Comparison of ENCODE assay signal across 19 mouse cellular contexts in genomic region chr4:46794583-46794982, GRCm38 (mm10).
DNase-seq lines count a peak whose midpoint lies in the region; ATAC-seq lines count a peak whose summit lies in the region.
"Had no signal": no experiment of that assay in that cellular context is flagged by ENCODE, and none has a peak within 500 bp of the region (broad histone marks: within the 10 kb centered on the region; RNA-seq: fewer than 3 reads in every experiment).

No protein-coding gene starts in this region.

- peaks cover 5% of the 10 kb centered on the region; the same call in 1 of the 2 replicates for H3K27me3 ChIP-seq in heart, embryonic 10.5 days (ENCODE audit: insufficient read depth, poor library complexity, severe bottlenecking)
- H3K27me3 ChIP-seq in hindbrain, embryonic 16.5 days (replicated peaks; ENCODE audit: control insufficient read depth, insufficient read depth, low read length), result no peaks in the 10 kb centered on the region
- H3K27me3 ChIP-seq: forebrain, embryonic 12.5 days; limb, embryonic 15.5 days; neural tube, embryonic 12.5 days had no signal

- peak; percentile 79 for ATAC-seq in frontal cortex, adult (ENCODE audit: low TSS enrichment)
- no peak for ATAC-seq in megakaryocyte progenitor cell, adult 5-6 weeks (replicated peaks; ENCODE audit: poor library complexity)
- no peak for ATAC-seq in hindbrain, embryonic 16.5 days
- ATAC-seq: CD4-positive, CD25-positive, alpha-beta regulatory T cell, adult 4 months; intestine, postnatal 0 days; midbrain, embryonic 16.5 days had no signal

- peaks cover 13% of the 10 kb centered on the region for H3K4me1 ChIP-seq in heart, embryonic 10.5 days
- no peaks in the 10 kb centered on the region for H3K4me1 ChIP-seq in hindbrain, embryonic 16.5 days (ENCODE audit: control insufficient read depth, insufficient read depth, low read depth, low read length)
- H3K4me1 ChIP-seq: limb, embryonic 15.5 days had no signal

- no peak overlapping the region for H3K4me3 ChIP-seq in heart, embryonic 10.5 days
- H3K4me3 ChIP-seq in hindbrain, embryonic 16.5 days (ENCODE audit: low read length), result no peak overlapping the region
- H3K4me3 ChIP-seq: forebrain, embryonic 12.5 days; hindbrain, embryonic 10.5 days; limb, embryonic 15.5 days; neural tube, embryonic 12.5 days had no signal

- DNase-seq in heart, postnatal 4 days, result peak; percentile 18
- DNase-seq in heart, embryonic 10.5 days (ENCODE audit: low spot score), result no peak
- DNase-seq in left cerebral cortex, adult 18-20 months (ENCODE audit: low spot score in 2 of 2), result peak; percentile 79 to 89
- peak; percentile 63 for DNase-seq in right cerebral cortex, postnatal 14 days
- DNase-seq: cerebellum, adult 11 months; gastrocnemius, postnatal 10 days; kidney, postnatal 36 days; lung, adult 2 months had no signal

- no peaks in the 10 kb centered on the region for H3K36me3 ChIP-seq in heart, embryonic 10.5 days
- no peaks in the 10 kb centered on the region for H3K36me3 ChIP-seq in hindbrain, embryonic 16.5 days (ENCODE audit: control insufficient read depth, insufficient read depth, low read length)
- H3K36me3 ChIP-seq: forebrain, embryonic 12.5 days; hindbrain, embryonic 10.5 days; limb, embryonic 15.5 days; neural tube, embryonic 12.5 days had no signal

- WGBS in heart, embryonic 10.5 days, result 46% methylated on average over 7 of the region's 7 CpGs
- WGBS in hindbrain, embryonic 16.5 days, result 85% methylated on average over 7 of the region's 7 CpGs

- no peak overlapping the region for H3K27ac ChIP-seq in heart, embryonic 10.5 days
- H3K27ac ChIP-seq in hindbrain, embryonic 16.5 days (ENCODE audit: low read depth, low read length), result no peak overlapping the region
- H3K27ac ChIP-seq: forebrain, embryonic 12.5 days; hindbrain, embryonic 10.5 days; limb, embryonic 15.5 days; macrophage; neural tube, embryonic 12.5 days had no signal

- no peak overlapping the region for H3K9ac ChIP-seq in hindbrain, embryonic 16.5 days (ENCODE audit: low read depth, low read length)
- H3K9ac ChIP-seq: forebrain, embryonic 12.5 days; limb, embryonic 15.5 days; neural tube, embryonic 12.5 days had no signal

- H3K9me3 ChIP-seq in heart, embryonic 10.5 days, result no peaks in the 10 kb centered on the region
- no peaks in the 10 kb centered on the region for H3K9me3 ChIP-seq in hindbrain, embryonic 16.5 days (ENCODE audit: control insufficient read depth, low read length)
- H3K9me3 ChIP-seq: forebrain, embryonic 12.5 days; hindbrain, embryonic 10.5 days; limb, embryonic 15.5 days; neural tube, embryonic 12.5 days had no signal

- no peak overlapping the region for H3K4me2 ChIP-seq in hindbrain, embryonic 16.5 days (ENCODE audit: low read length)
- H3K4me2 ChIP-seq: forebrain, embryonic 12.5 days; limb, embryonic 15.5 days; neural tube, embryonic 12.5 days had no signal
